Mouse (Mus musculus) intestine, embryonic 15.5 days (tissue): ENCODE results near the gene Gm21887. TPM values are rescaled to one million over a fixed set of nuclear protein-coding genes. Genes with fewer than 3 reads are reported as not detected.
"Not testable (repeated sequence)": the region's sequence is repeated elsewhere in the genome, so short reads cannot be mapped to it uniquely, and the experiment has no call there.

Source experiments
- ATAC-seq: fragments of 200-750 bp; cut with Nextera tagmentation; 2 replicates; pipeline ENCODE4 v1.8.0; 2017; ENCODE audit warnings: moderate TSS enrichment, moderate library complexity
- H3K27ac ChIP-seq: fragments of 300-500 bp; sonication (generic); 2 replicates; pipeline ENCODE4 v1.5.1; 2015; ENCODE audit warnings: mild to moderate bottlenecking, inconsistent platforms
- H3K27me3 ChIP-seq: fragments of 300-500 bp; sonication (generic); replicated peaks from 2 replicates; pipeline ENCODE4 v1.6.1; 2015; ENCODE audit warnings: inconsistent platforms
- H3K36me3 ChIP-seq: fragments of 300-500 bp; sonication (generic); 2 replicates; pipeline ENCODE4 v1.6.1; 2015; ENCODE audit warnings: inconsistent platforms
- H3K4me1 ChIP-seq: fragments of 300-500 bp; sonication (generic); replicated peaks from 2 replicates; pipeline ENCODE4 v1.6.1; 2015; ENCODE audit warnings: inconsistent platforms
- H3K4me2 ChIP-seq: fragments of 300-500 bp; sonication (generic); replicated peaks from 2 replicates; pipeline ENCODE4 v1.6.1; 2015; ENCODE audit warnings: mild to moderate bottlenecking, inconsistent platforms
- H3K4me3 ChIP-seq: fragments of 300-500 bp; sonication (generic); replicated peaks from 2 replicates; pipeline ENCODE4 v1.5.1; 2015; ENCODE audit warnings: inconsistent platforms
- H3K9ac ChIP-seq: fragments of 300-500 bp; sonication (generic); 2 replicates; pipeline ENCODE4 v1.6.1; 2015; ENCODE audit warnings: inconsistent platforms
- H3K9me3 ChIP-seq: fragments of 300-500 bp; sonication (generic); 2 replicates; pipeline ENCODE4 v1.6.1; 2016; ENCODE audit warnings: inconsistent platforms
- WGBS: fragments of 180-500 bp; shearing (Covaris S2); methylation state at CpG from one replicate; pipeline ENCODE4 v1.1.7; 2015; 5-methylcytosine and 5-hydroxymethylcytosine counted together
- polyA plus RNA-seq: library from polyadenylated mRNA; unstranded; fragments of >200 nt; fragmentation: Nextera tagmentation; extraction: Ambion mirVana; gene quantifications from 2 replicates; pipeline ENCODE4 v1.2.1, GENCODE M21; 2015

The Gm21887 gene
- polyA plus RNA-seq, 1 experiment from 2014 or later = 168 TPM

DNA sequence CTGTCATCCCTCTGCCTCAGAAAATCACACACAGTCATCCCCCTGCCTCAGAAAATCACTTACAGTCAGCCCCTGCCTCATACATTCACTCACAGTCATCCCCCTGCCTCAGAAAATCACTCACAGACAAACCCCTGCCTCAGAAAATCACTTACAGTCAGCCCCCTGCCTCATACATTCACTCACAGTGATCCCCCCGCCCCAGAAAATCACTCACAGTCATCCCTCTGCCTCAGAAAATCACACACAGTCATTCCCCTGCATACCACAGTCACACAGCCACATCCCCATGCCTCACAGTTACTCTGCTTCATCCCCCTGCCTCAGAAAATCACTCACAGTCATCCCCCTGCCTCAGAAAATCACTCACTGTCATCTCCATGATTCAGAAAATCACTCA lies 5.9 kb upstream of the Gm21887 start:
- H3K9ac ChIP-seq, H3K9me3 ChIP-seq, ATAC-seq, H3K4me2 ChIP-seq, H3K27me3 ChIP-seq, H3K4me3 ChIP-seq, H3K36me3 ChIP-seq, H3K27ac ChIP-seq, H3K4me1 ChIP-seq: not testable (repeated sequence)
- WGBS = 26% methylated on average over 1 of the region's 1 CpGs

GRCm38 (mm10) chrX:170004236-170004635 lies 5.2 kb upstream of the Gm21887 start:
- not testable (repeated sequence) for ATAC-seq, H3K27ac ChIP-seq, H3K4me2 ChIP-seq, H3K9ac ChIP-seq, H3K4me3 ChIP-seq, H3K4me1 ChIP-seq, H3K27me3 ChIP-seq, H3K36me3 ChIP-seq
- WGBS = 50% methylated on average over 2 of the region's 2 CpGs
- H3K9me3 ChIP-seq = peaks cover 10% of the 10 kb centered on the region

GRCm38 (mm10) chrX:170004793-170005192 lies 4.7 kb upstream of the Gm21887 start:
- not testable (repeated sequence) for H3K4me1 ChIP-seq, H3K27ac ChIP-seq, H3K36me3 ChIP-seq, H3K4me3 ChIP-seq, H3K27me3 ChIP-seq, H3K4me2 ChIP-seq, ATAC-seq, H3K9ac ChIP-seq
- WGBS = 36% methylated on average over 5 of the region's 5 CpGs
- H3K9me3 ChIP-seq = peaks cover 16% of the 10 kb centered on the region

- H3K4me1 ChIP-seq, H3K36me3 ChIP-seq, H3K4me3 ChIP-seq, H3K9ac ChIP-seq, H3K4me2 ChIP-seq, H3K27me3 ChIP-seq, ATAC-seq, H3K27ac ChIP-seq: not testable (repeated sequence)
- H3K9me3 ChIP-seq = peaks cover 16% of the 10 kb centered on the region
- 18% methylated on average over 13 of the region's 13 CpGs for WGBS
These were observed 4.3 kb upstream of the Gm21887 start for GRCm38 (mm10) chrX:170005194-170005593.

DNA sequence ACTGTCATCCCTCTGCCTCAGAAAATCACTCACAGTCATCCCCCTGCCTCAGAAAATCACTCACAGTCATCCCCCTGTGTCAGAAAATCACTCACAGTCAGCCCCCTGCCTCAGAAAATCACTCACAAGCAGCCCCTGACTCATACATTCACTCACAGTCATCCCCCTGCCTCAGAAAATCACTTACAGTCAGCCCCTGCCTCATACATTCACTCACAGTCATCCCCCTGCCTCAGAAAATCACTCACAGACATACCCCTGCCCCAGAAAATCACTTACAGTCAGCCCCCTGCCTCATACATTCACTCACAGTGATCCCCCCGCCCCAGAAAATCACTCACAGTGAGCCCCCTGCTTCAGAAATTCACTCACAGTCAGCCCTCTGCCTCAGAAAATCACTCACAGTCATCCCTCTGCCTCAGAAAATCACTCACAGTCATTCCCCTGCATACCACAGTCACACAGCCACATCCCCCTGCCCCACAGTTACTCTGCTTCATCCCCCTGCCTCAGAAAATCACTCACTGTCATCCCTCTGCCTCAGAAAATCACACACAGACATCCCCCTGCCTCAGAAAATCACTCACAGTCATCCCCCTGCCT lies 3.7 kb upstream of the Gm21887 start:
- not testable (repeated sequence) for H3K4me2 ChIP-seq, H3K9ac ChIP-seq, H3K36me3 ChIP-seq, H3K27ac ChIP-seq, H3K4me3 ChIP-seq, H3K4me1 ChIP-seq, ATAC-seq, H3K27me3 ChIP-seq
- WGBS = 52% methylated on average over 1 of the region's 1 CpGs
- peaks cover 17% of the 10 kb centered on the region for H3K9me3 ChIP-seq

DNA sequence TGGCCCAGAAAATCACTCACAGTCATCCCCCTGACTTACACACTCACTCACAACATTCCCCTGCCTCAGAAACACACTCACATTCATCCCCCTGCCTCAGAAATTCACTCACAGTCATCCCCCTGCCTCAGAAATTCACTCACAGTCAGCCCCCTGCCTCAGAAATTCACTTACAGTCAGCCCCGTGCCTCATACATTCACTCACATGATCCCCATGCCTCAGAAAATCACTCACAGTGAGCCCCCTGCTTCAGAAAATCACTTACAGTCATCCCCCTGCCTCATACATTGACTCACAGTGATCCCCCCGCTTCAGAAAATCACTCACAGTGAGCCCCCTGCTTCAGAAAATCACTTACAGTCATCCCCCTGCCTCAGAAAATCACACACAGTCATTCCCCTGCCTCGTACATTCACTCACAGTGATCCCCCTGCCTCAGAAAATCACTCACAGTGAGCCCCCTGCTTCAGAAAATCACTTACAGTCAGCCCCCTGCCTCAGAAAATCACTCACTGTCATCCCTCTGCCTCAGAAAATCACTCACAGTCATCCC lies 2.7 kb upstream of the Gm21887 start:
- H3K4me1 ChIP-seq, H3K4me2 ChIP-seq, H3K27me3 ChIP-seq, H3K27ac ChIP-seq, H3K9ac ChIP-seq, H3K4me3 ChIP-seq, ATAC-seq: not testable (repeated sequence)
- WGBS = 47% methylated on average over 3 of the region's 3 CpGs
- Histone ChIP-seq H3K36me3 (peaks cover 11% of the 10 kb centered on the region), H3K9me3 (peaks cover 20% of the 10 kb centered on the region)

- Histone ChIP-seq H3K36me3 (peaks cover 11% of the 10 kb centered on the region), H3K9me3 (peaks cover 20% of the 10 kb centered on the region)
- not testable (repeated sequence) for H3K4me3 ChIP-seq, ATAC-seq, H3K27ac ChIP-seq, H3K4me1 ChIP-seq, H3K27me3 ChIP-seq, H3K9ac ChIP-seq, H3K4me2 ChIP-seq
- 52% methylated on average over 2 of the region's 2 CpGs for WGBS
These were observed 1.9 kb upstream of the Gm21887 start for GRCm38 (mm10) chrX:170007375-170008178.

DNA sequence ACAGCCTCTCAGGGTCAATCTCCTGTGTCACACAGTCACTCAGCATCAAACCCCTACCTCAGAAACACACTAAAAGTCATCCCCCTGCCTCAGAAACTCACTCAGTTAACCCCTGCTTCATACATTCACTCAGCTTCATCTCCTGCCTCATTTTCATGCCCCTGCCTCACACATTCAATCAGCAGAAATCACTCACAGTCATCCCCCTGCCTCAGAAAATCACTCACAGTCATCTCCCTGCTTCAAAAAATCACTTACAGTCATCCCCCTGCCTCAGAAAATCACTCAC lies 1.3 kb upstream of the Gm21887 start:
- not testable (repeated sequence) for H3K27ac ChIP-seq

DNA sequence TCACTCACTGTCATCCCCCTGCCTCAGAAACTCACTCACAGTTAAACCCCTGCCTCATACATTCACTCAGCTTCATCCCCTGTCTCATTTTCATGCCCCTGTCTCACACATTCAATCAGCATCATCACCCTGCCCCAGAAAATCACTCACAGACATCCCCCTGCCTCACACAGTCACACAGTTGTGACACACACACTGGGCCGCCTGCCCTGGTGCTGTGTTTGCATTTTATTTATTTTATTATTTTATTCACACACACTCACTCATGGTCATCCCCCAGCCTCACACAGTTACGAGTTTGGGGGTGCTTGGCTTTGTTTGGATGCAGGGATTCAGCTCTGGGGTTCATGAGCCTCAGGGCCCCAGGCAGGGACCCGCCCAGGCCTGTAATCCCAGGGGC lies 875 bp upstream of the Gm21887 start:
- H3K4me2 ChIP-seq, H3K27me3 ChIP-seq, H3K4me3 ChIP-seq, ATAC-seq, H3K27ac ChIP-seq, H3K9ac ChIP-seq, H3K4me1 ChIP-seq: not testable (repeated sequence)
- peaks cover 20% of the 10 kb centered on the region for H3K9me3 ChIP-seq
- H3K36me3 ChIP-seq = peaks cover 11% of the 10 kb centered on the region
- WGBS = 33% methylated on average over 3 of the region's 3 CpGs

More for the DNA sequence above, 1.3 kb upstream of the Gm21887 start:
- ATAC-seq, H3K27me3 ChIP-seq, H3K4me3 ChIP-seq, H3K9ac ChIP-seq, H3K4me1 ChIP-seq, H3K4me2 ChIP-seq: not testable (repeated sequence)
- Histone ChIP-seq H3K36me3 (peaks cover 11% of the 10 kb centered on the region), H3K9me3 (peaks cover 20% of the 10 kb centered on the region)

- Histone ChIP-seq H3K9ac (peak overlapping the region; percentile 57), H3K9me3 (peaks cover 20% of the 10 kb centered on the region), H3K4me3 (peak overlapping the region; percentile 47), H3K27ac (peak overlapping the region; percentile 65; the same call in 1 of the 2 replicates), H3K36me3 (peaks cover 11% of the 10 kb centered on the region)
- WGBS = 56% methylated on average over 25 of the region's 25 CpGs
- peak; percentile 97 for ATAC-seq
- not testable (repeated sequence) for H3K4me2 ChIP-seq, H3K27me3 ChIP-seq, H3K4me1 ChIP-seq
These were observed 352 bp downstream of the Gm21887 start for GRCm38 (mm10) chrX:170009801-170010221.

DNA sequence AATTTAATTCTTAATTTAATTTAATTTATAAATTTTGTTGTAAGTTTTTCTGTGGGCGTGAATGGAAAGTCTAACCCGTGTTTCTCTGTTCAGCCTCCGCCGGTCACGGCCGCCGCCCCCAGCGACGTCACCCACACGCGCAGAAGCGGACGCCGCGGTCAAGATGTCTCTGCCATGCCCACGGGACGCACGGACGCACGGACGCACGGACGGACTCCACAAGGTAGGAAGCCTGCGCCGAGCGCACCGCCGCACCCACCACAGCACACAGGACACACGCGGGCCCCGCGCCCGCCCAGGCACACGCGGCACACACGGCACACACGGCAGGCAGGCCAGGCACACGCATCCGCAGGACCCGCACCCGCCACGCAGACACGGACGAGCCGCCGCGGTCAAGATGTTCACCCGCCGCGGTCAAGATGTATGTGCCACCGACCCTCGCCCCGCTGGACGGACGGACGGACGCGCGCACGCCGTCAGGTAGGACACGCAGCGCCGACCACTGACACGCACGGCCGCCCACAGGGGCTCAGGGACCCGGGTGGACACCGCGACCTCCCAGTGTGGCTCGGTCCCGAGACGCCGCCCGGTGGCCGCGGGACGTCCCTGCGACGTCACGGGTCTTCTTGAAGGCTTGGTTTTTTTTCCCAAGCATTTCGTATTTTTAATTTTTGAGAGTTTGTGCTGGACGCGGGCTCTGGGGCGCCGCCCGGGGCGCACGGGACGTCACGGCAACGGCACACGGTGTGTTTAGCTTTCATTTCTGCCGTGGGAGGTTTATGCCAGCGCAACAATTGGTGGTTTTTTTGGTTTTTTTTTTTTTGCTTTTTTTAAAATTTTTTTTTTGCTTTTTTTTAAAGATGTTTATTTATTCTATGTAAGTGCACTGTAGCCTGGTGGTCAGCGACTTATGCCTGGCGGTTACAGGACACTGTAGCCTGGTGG lies 1.4 kb downstream of the Gm21887 start:
- ATAC-seq = peak; percentile 23

GRCm38 (mm10) chrX:170011529-170011879 lies 2.0 kb downstream of the Gm21887 start:
- not testable (repeated sequence) for H3K4me3 ChIP-seq, H3K4me1 ChIP-seq, H3K27ac ChIP-seq, H3K9ac ChIP-seq, H3K27me3 ChIP-seq, ATAC-seq, H3K4me2 ChIP-seq
- Histone ChIP-seq H3K36me3 (peaks cover 11% of the 10 kb centered on the region), H3K9me3 (peaks cover 20% of the 10 kb centered on the region)
- 87% methylated on average over 4 of the region's 10 CpGs for WGBS

More for the DNA sequence above, 1.4 kb downstream of the Gm21887 start:
- H3K27me3 ChIP-seq, H3K4me1 ChIP-seq, H3K9ac ChIP-seq: not testable (repeated sequence)
- Histone ChIP-seq H3K4me3 (peak overlapping the region; percentile 15), H3K9me3 (peaks cover 20% of the 10 kb centered on the region), H3K4me2 (peak overlapping the region; percentile 20), H3K27ac (0 out of 2 replicates have a peak overlapping the region, but pooled peaks have one; percentile 32), H3K36me3 (peaks cover 11% of the 10 kb centered on the region)
- WGBS = 78% methylated on average over 97 of the region's 97 CpGs
